Mouse (Mus musculus): ENCODE measurements around the gene Spop.

DNA sequence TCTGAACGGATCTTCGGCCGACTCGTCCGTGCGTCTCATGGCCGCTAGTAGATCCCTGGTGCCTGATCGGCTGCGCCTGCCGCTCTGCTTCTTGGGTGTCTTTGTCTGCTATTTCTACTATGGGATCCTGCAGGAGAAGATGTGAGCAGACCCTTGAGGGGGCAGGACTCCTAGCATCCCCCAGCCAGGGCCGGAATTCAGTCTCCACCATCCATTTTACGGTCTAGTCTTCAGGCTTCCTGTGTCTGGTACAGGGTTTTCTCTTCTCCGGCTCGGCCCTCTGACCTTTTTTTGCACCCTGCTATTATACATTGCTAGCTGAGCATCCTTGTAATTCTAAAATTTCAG is 28.9 kb upstream of the Spop start:
- TF ChIP-seq EP300 (optimal IDR thresholded peaks at IDR 0.05): no peak
- TF ChIP-seq CTCF (IDR thresholded peaks at IDR 0.05; ENCODE audit: low read depth): no peak
